Mouse (Mus musculus): ENCODE results near the gene Itgb4.

Itgb4 gene

DNA sequence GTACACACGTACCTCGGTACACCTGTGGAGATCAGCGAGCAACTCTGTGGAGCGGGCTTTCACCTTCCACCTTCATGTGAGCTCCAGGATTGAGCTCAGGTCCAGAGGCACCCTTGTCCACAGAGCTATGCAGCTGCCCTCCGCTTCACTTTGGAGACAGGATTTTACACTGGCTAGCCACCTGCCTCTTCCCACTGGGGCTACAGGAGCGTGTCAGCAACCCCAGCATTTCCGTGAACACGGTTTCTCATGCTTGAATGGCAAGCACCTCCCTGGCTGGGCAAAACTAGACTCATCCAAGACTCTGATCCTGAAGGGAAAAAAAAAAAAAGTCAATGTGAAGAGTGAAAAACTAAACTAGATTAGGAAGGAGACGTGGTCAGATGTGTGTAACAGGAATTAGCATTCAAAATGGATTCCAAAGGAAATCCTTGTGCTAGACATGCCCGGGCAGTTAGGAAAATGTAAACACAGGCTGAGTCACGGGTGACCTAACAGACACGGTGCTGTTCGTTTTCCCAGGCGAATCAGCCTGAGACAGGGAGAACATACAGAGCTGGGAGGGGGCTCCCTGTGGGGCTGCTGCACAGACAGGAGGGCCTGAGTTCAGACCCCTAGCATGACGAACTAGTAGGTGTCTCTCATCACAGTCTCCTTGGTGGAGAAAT lies 4.4 kb upstream of the Itgb4 start:
- DNase-seq (ENCODE audit: low read depth) = no peak

DNA sequence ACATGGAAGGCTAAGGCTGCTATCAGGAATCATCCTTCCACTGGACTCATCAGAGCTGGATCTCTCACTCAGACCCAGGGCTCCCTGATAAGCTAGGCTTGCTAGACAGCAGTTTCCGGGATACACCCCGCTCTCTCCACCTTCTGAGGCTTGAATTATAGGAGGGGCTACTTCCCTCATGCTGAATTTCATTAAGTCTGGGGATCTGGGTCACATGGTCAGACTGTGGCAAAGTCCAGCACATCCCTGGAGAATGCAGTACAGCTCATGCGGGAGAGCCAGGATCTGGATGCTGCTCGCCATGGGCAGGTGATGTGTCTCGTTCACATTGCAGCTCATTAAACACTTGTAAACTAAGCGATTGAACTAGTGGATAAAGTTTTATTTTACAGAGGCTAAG lies 3.5 kb upstream of the Itgb4 start:
- no peak for DNase-seq (ENCODE audit: low read depth)

DNA sequence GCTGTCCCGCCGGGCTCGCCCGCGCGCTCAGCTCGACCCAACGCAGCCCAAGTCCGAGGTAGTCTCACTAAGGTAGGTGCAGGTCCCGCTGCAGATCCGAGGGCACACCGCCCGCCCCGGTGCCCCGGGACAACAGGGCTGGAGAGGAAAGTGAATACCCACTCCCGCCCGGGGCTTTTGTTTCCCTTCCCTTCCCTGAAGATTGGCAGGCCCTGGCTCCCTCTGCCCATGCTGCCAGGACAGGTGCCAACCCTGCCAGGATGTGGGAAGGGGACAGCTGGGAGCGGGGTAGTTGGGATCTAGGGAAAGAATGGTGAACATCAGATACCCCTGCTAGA lies 543 bp downstream of the Itgb4 start:
- no peak for DNase-seq (ENCODE audit: low read depth)

DNA sequence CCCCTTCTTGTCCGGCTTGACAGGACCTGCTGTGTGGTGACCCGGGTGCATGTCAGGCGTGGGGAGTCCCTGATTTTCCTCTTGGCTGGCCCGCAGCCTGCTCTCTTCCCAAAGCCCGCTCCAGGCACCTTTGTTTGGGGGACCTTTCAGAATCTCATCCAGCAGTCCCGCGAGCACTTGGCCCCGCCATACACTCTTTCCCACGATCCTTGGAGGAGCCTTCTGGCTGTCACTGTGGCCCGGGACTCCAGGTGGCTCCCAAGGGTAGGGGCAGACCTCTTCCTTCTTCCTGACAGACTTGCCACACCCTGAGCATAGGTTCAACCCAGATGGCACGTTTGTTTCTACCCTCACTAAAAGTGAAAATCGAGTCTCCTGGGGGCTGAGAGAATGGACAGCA lies 1.0 kb downstream of the Itgb4 start:
- DNase-seq (ENCODE audit: low read depth) = no peak

DNA sequence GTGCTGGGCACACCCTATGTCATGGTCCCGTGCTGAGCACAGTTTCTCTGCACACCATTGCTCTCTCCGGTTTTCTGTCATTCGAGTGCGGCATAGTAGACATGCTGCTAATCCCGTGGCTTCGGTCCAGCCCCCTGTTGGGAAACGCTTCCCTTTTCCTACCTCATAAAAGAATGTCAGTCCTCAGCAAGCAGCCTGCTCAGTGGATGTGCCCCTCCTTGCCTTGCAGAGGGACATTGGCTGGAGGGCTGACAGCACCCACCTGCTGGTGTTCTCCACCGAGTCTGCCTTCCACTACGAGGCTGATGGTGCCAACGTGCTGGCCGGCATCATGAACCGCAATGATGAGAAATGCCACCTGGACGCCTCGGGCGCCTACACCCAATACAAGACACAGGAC lies 8.0 kb downstream of the Itgb4 start:
- DNase-seq (ENCODE audit: low read depth) = no peak

DNA sequence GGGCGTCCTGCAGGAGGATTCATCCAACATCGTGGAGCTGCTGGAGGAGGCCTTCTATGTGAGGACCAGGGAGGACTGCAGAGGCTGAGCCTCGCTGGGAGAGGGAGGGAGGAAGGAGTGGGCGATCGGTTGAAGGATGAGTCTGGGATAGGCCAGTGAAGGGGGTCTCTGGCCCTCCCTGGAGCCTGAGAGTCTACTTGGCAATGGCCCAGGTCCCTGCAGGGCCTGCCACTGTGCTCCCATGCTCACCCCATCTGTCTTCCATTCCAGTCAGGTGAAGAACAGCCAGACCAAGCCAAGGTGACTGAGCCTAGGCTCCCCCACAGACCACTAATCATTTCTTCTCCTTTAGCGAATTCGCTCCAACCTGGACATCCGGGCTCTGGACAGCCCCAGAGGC lies 8.8 kb downstream of the Itgb4 start:
- no peak for DNase-seq (ENCODE audit: low read depth)

DNA sequence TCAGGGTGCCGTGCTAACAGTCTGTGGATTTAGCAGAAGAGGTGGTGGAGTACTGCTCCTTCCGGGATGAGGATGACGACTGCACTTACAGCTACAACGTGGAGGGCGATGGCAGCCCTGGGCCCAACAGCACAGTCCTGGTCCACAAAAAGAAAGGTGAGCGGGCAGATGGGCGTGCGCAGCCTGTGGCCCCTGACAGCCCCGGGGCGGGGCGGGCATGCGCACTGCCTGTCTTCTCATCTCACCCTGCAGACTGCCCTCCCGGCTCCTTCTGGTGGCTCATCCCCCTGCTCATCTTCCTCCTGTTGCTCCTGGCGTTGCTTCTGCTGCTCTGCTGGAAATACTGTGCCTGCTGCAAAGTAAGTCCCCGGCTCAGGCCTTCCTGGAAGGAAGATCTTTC lies 15.2 kb downstream of the Itgb4 start:
- no peak for DNase-seq (ENCODE audit: low read depth)

DNA sequence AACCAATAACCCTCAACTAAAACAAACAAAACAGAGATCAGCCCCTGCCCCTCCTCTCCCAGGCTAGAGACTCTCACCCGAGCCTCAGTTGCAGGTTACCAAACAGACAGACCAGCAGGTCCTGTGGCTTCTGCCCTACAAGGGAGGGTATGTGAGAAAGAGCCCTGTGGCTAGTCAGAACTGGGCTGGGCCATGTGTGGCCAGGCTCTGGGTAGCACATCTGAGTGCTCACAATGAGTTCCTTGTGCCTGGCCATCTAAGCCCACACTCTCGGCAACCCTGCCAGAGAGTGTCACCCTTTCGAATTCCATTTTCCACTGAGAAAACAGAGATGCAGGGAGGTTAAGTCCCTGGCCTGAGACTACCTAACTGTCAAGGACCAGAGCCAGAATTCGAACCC lies 17.6 kb downstream of the Itgb4 start:
- DNase-seq (ENCODE audit: low read depth) = no peak

DNA sequence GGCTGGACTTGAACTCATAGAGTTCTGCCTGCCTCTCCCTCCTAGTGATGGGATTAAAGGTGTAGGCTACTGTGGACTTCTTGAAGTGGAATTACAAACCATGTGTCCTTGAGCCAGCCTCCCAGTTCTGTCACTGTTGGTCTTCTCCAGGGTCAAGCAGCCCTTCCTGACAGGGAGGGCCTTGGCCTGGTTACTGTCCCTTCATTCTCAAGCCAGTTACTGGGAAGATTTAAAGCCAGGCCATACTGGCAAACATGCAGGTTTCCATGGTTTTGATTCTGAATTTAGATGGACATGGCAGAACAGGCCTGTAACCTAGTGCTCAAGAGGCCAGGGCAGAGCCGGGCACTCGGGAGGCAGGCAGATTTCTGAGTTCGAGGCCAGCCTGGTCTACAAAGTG lies 20.7 kb downstream of the Itgb4 start:
- DNase-seq (ENCODE audit: low read depth) = no peak

DNA sequence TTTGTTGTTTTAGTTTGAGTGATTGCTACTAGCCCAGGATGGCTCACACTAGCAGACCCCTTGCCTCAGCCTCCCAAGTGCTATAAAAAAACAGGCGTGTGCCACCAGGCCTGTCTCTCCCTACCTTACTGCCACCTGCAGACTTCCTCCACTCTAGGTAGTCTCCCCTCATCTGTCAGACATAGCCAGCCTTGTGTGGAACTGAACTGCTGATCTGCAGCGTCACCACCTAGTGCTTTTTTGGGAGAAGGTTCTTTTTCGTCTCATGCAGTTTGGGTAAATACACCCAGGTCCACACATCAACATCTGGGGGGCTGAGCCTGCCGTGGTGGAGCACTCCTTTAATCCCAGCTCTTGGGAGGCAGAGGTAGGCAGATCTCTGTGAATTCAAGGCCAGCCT lies 22.5 kb downstream of the Itgb4 start:
- DNase-seq (ENCODE audit: low read depth) = no peak

DNA sequence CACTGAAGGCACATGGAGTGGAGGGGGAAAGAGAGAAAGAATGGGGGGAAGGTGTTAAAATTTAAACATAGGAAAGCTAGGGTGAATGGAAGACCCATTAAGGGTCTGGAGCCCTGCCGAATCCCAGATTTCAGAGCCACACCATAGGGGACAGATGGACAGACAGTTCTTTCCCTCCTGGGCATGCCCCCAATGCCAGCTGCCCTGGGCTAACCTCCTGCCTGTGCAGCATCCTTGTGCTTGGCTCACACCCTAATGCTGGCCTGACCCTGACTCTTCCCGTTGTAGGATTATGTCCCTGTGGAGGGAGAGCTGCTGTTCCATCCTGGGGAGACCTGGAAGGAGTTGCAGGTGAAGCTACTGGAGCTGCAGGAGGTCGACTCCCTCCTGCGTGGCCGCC lies 23.2 kb downstream of the Itgb4 start:
- DNase-seq (ENCODE audit: low read depth) = no peak

DNA sequence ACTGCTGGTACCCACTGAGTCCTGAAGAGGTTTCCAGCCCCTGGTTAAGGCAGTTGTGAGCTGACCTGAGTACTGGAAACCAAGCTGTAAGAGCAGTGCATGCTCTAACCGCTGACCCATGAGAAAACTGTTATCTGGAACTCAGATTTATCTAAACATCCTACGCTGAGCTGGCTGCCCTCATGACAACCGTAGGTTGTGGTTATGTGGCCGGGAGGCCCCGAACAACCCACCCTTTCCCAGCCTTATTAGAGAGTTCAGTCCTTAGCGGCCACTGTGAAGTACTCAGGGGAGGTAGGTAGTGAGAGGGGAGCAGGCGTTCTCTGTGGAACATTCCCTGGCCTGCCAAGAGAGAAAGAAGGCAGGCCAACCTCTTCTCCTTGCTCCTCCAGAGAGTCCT lies 24.5 kb downstream of the Itgb4 start:
- DNase-seq (ENCODE audit: low read depth) = no peak

DNA sequence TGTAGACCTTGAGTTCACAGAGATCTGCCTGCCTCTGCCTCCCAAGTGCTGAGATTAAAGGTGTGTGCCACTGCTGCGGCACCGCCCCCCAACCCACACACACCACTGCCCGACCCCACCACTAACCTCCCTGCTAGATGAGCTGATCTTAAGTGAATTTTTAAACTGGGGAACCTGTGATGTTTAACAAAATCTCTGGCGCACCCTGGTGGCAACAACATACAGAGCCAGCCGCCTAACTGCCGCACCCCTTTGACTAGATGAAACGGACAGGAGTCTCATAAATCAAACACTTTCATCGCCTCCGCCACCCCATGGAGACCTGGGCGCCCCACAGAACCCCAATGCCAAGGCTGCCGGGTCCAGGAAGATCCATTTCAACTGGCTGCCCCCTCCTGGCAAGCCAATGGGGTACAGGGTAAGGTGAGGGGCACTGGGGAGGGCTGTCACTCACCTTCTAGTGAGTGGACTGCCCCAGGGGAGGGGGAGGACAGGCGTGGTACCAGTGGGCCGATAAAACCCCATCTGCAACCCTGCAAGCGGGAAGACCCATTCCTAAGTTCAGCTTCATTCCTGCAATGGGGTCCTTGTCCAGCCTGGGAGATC lies 25.1 kb downstream of the Itgb4 start:
- DNase-seq (ENCODE audit: low read depth) = peak; percentile 68

DNA sequence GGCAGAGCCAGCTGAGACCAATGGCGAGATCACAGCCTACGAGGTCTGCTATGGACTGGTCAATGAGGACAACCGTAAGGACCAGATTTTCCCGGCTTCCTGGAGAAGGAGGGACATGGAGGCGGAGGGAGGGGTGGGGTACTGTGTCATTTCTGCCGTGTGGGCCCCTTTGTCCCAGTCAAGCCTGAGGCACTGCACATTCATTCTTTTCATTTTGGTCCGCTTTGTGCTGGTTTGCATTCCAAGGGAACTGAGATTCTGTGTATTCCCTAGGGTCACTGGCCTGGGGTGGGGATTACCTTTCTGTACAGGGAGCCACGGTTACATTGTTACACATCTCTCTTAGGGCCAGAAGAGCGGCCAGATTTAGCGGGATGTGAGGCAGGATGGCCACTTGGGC lies 26.1 kb downstream of the Itgb4 start:
- no peak for DNase-seq (ENCODE audit: low read depth)

DNA sequence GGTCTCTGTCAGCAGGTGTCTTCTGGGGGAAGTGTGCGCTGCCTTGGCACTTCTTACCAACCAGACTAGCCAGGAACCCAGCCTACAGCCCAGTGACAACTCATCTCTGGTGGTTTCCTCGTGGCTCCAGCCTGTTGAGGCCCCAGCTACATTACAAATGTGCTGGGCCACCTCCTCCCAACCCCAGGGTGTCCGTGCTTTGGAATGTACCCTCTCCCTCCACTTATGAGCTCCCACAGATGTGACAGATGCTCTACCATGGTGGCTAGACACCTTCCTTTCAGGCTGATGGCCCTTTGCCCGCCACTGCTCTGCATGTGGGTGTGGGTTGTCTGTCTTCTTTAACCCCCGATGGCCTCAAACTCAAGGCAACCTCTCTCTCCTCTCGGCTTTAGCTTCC lies 27.2 kb downstream of the Itgb4 start:
- no peak for DNase-seq (ENCODE audit: low read depth)

DNA sequence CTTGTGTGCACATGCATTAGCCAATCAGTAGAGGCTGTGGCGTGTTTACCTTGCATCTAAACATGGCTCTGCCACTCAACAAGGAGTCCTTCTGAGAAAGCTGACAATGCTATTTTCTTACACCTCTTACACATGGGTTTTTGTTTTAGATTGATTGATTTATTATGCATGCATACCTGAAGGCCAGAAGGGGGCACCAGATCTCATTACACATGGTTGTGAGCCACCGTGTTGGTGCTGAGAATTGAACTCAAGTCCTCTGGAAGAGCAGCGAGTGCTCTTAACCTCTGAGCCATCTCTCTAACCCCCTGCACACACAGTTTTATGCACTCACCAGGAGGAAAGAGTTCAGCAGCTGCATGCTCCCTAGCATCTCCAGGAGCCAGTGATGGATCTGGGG lies 28.4 kb downstream of the Itgb4 start:
- no peak for DNase-seq (ENCODE audit: low read depth)

DNA sequence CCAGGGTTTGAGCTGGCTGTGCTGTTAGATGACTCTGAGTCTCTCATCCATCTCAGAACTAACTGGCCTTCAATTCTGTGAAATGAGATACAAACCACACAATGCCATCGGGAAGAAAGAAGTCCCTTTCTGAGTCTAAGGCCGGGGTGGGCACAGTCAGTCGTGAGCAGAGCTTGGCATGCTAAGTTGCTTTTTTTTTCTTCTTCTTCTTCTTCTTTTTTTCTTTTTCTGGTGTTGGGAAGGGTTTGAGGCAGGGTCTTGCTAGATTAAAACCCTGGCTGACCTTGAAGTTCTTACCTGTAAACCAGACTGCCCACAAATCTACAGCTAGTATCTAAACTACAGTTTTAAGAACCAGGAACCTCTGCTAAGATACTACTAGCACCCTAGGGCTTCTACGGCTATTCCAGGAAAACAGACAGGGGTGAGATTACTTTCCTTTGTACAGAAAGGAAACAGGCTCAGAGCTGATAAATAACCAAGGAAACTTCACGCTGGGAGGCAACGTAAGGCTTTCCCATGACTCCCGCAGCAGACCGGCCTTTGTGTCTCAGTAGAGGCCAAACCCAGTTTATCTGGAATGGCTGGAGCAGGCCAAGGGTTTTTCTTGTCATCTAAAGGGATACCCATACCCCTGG lies 29.8 kb downstream of the Itgb4 start:
- DNase-seq (ENCODE audit: low read depth) = peak; percentile 40

DNA sequence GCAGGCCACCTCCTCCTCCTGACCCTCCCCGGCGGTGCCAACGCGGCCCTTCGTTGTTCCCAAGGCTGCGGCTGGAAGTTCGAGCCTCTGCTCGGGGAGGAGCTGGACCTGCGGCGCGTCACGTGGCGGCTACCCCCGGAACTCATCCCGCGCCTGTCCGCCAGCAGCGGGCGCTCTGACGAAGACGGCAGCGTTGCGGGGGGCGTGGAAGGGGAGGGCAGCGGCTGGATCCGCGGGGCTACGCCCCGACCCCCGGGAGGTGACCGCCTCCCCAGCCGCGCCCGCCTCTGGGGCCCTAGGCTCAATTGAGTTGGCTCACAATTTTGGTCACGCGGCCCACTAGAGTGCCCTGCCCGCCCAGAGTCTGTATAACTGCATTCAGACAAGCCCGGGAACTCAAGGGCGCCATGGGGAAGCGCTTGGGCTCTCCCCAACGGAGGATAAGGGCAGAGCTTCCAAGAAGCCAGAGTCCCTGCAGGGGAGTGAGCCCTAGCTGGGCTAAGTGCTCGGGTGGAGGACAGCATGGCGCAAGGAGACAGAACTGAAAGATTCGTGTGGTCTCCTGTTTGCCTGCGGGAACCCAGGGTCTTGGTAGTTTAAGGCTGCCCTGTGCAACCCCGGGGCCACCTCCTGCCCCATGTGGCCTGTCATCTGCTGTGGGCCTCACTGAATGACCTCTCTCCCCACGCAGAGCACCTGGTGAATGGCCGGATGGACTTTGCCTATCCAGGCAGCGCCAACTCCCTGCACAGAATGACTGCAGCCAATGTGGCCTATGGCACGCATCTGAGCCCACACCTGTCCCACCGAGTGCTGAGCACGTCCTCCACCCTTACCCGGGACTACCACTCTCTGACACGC lies 30.6 kb downstream of the Itgb4 start:
- peak; percentile 46 for DNase-seq (ENCODE audit: low read depth)

DNA sequence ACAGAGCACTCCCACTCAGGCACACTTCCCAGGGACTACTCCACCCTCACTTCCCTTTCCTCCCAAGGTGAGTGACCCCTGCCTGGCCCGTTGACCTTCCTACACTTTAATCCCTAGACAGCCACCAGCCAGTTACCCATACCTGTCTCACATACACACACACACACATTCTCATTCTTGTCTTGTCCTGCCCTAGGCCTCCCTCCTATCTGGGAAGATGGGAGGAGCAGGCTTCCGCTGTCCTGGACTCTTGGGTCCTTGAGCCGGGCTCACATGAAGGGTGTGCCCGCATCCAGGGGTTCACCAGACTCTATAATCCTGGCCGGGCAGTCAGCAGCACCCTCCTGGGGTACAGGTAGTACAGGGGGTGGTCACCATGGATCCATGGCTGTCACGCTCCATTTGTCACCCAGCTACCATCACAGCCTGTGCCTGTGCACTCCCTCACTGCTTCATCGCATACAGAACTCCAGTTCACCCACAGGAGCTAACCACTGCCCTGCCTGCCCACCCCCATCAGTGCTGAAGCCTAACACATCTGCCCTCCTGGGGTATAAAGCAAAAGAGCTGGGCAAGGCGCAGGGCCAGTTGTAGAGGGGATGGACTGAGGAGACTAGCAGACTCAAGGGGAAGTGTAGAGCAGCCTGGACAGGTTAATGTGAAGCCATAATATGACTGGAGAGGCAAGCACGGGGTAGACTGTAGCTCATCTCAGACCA lies 31.4 kb downstream of the Itgb4 start:
- DNase-seq (ENCODE audit: low read depth) = no peak

DNA sequence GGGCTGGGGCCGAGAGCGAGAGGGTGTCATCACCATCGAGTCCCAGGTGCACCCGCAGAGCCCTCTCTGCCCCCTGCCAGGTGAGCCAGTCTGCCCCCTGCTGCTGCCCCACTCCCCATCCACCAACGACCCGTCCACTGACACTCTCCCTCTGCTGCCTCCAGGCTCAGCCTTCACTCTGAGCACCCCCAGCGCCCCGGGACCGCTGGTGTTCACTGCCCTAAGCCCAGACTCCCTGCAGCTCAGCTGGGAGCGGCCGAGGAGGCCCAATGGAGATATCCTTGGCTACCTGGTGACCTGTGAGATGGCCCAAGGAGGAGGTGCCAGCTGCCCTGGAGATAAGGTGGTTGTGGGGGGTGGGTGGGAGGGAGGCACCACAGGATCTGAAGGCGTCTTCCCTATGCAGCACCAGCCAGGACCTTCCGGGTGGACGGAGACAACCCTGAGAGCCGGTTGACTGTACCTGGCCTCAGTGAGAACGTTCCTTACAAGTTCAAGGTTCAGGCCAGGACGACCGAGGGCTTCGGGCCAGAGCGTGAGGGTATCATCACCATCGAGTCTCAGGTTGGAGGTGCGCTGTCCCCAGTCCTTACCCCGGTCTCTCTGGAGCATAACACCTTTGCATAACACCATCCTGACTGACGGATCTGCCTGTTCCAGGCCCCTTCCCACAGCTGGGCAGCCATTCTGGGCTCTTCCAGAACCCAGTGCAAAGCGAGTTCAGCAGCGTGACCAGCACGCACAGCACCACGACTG lies 32.8 kb downstream of the Itgb4 start:
- no peak for DNase-seq (ENCODE audit: low read depth)

DNA sequence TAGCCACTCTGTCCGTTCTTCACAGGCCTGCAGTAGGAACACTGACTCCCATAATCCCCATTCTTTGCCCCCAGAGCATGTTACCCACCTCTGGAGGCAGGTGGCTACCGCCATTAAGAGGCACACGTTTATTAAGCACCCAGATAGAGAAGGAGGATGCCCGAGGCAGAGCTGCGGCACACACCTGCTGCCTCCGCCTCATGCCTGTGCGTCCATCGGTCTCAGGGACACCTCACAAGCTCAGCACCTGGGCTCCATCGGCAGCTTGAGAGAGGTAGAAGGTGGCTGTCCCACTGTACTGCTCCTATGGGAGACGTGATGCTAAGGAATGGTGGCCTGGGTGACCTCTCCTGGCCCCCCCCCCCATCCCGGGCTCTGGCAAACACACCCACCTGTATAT lies 33.9 kb downstream of the Itgb4 start:
- DNase-seq (ENCODE audit: low read depth) = no peak
